Mouse (Mus musculus): Measurements from ENCODE around the gene Hamp2. TPM values are rescaled to one million over a fixed set of nuclear protein-coding genes. Genes with fewer than 3 reads are reported as not detected.
"Not testable (repeated sequence)": the region's sequence is repeated elsewhere in the genome, so short reads cannot be mapped to it uniquely, and the experiment has no call there.

Hamp2 gene
- total RNA-seq, 1 experiment from 2014 or later, result not detected

DNA sequence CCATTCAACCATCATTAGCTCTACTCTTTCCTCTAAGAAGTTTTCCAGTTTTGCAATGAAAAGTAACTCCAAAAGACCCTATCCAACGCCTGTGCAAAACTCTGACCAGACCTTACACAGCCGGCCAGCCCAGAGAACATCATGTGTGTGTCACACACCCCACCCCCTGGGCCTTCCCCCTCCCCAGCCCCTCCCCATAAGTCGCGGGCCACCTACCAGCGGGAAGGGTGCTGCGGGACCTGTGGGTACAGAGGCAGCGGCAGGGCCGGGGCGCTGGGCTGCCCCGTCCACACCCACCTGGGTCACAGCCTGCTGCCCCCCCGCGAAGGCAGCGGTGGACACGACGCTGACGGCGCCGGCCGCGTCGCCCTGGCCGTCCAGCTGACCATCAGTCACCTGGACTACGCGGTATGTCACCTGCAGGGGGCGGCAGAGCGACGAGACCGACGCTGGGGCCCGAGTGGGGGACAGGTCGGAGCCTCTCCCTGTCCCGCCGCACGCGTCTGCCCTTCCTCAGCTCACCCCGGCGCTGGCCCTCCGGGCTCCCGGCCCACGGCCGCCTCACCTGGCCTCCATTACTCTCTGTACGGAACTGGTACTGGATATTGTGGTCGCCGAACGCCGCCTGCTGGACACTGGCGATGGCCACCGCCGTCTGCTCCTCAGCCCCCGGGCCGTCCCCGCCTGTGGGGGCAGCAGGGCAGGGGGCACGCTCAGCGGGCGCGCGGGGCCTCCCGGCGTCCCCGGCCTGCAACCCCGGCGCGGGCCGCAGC lies 31.3 kb upstream of the Hamp2 start:
- peak; percentile 63 to 66 for ATAC-seq (replicated peaks in 1 of 2; ENCODE audit: insufficient read depth in 1 of 2, low FRiP score in 2 of 2, low TSS enrichment in 1 of 2, low read depth in 1 of 2, poor library complexity in 2 of 2, severe bottlenecking in 2 of 2)

DNA sequence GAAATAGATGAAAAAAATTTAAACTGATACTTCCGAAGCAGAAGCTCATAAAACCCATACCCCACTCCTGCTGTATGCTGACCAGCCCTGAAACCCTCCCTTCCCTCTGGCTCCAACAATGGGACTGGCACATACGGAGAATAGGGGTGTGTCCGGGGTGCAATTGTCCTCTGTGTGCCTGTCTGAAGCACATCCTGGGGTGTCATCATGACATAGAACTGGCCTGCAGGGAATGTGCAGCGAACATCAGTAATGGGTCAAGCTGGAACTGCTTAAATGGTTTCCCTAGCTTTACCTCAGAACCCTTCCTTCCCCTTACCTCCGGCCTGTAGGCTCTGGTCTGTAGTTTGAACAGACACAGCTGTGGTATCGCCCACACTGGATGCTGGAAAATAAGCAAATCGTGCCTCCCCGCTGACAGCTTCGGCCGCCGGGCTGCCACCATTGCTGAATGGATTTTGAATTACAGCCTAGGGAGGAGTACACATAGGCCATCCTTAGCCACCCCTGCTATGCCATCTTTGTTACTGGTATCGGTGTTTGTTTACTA lies 30.6 kb upstream of the Hamp2 start:
- ATAC-seq (replicated peaks in 1 of 2; ENCODE audit: insufficient read depth in 1 of 2, low FRiP score in 2 of 2, low TSS enrichment in 1 of 2, low read depth in 1 of 2, poor library complexity in 2 of 2, severe bottlenecking in 2 of 2), result no peak

DNA sequence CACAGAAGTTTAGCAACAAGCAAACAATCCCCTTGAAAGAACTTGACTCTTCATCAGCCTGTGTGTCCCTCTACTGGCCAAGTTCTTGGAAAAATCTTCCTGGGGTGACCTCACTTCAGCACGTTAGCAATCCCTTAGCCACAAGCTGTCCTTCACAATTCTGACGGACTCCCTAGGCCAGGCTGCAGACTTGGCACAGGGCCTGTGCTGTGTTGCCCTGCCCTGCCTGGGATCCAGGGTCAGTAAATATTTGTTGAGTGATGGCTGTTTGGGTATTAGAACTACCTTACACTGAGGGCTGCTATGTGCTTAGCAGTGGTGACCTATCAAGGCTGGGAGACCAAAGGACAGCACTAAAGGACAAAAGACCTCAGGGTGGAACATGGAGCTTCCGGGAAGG lies 29.6 kb upstream of the Hamp2 start:
- no peak for ATAC-seq (replicated peaks in 1 of 2; ENCODE audit: insufficient read depth in 1 of 2, low FRiP score in 2 of 2, low TSS enrichment in 1 of 2, low read depth in 1 of 2, poor library complexity in 2 of 2, severe bottlenecking in 2 of 2)

DNA sequence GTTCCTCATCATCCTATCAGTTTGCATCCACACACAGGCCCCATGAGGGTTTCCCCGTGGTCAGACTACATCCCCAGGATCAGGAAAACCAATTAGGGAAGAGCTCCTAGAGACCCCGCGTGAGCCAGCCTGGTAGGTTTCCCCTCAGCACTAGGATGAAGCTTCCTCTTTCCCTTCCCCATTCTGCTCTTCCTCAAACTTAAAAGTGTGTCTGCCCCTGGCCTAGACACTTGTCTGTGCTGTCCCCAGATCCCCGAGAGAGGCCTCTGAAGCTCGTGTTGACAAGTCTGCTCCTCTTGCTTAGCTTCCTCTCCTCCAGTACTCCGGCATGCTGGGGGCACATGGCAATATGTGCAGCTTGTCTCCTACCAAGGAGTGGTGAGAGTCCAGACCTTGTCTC lies 29.0 kb upstream of the Hamp2 start:
- no peak; a peak in 1 of 4 replicates for ATAC-seq (replicated peaks in 1 of 2; ENCODE audit: insufficient read depth in 1 of 2, low FRiP score in 2 of 2, low TSS enrichment in 1 of 2, low read depth in 1 of 2, poor library complexity in 2 of 2, severe bottlenecking in 2 of 2)

DNA sequence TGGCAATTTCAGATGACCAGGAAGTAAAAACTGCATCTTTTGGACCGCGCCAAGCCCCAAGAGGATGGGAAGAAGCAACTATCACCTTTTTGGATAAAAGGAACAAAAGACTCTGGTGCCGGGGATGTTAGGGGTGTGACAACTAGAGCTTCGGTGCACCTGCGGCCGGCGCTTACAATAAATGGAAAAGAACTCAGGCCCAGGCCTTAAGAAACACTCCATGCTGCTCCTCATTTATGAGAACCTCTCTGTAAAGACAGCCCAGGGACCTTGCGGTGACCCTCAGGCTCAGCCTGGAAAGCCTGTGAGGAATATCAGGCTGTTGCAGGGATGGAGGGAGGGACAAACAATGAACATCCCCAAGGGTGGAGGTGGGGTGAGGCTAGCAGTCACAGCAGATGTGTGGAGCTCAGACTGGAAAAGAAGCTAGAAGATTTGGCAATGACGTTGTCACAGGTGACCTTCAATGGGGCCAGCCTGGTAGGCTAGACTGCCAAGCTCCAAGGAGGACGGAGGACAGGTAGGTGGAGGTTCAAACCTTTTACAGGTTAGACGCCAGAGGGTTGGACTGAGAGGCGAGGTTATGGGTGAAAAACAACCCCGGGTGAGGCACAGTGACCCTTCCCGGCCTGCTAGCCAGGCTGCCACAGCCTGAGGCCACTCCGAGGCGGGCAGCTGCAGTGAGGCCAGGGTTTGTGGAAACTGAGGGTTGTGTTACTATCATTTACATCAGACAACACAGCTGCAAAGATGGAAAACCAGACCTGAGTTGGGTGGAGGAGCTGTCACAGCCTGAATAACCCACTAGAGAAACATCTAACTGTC lies 28.2 kb upstream of the Hamp2 start:
- ATAC-seq (replicated peaks in 1 of 2; ENCODE audit: insufficient read depth in 1 of 2, low FRiP score in 2 of 2, low TSS enrichment in 1 of 2, low read depth in 1 of 2, poor library complexity in 2 of 2, severe bottlenecking in 2 of 2), result no peak

DNA sequence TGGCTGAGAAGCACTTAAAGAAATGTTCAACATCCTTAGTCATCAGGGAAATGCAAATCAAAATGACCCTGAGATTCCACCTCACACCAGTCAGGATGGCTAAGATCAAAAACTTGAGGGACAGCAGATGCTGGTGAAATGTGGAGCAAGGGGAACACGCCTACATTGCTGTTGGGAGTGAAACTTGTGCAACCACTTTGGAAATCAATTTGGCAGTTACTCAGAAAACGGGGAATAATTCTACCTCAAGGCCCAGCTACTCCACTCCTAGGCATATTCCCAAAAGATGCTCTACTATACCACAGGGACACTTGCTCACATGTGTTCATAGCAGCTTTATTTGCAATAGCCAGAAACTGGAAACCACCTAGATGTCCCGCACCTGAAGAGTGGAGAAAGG lies 25.4 kb upstream of the Hamp2 start:
- not testable (repeated sequence) for ATAC-seq (replicated peaks in 1 of 2; ENCODE audit: insufficient read depth in 1 of 2, low FRiP score in 2 of 2, low TSS enrichment in 1 of 2, low read depth in 1 of 2, poor library complexity in 2 of 2, severe bottlenecking in 2 of 2)

DNA sequence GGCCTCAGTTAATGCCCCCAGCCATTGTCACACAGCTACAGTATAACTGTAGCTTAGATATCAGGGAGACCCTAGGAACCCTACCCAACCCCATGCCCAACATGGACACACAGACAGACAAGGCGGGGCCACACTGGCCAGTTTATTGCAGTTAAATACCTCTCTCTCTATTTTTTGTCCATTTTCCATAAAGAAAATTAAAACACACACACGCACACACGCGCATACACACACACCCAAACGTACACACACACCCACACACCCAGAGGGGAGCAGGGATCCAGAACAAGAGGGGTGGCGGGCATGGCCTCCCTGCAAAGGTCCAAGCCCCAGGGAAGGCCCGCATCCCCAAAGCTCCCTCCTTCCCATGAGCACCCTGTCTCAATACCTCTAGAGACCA lies 21.4 kb upstream of the Hamp2 start:
- ATAC-seq (replicated peaks in 1 of 2; ENCODE audit: insufficient read depth in 1 of 2, low FRiP score in 2 of 2, low TSS enrichment in 1 of 2, low read depth in 1 of 2, poor library complexity in 2 of 2, severe bottlenecking in 2 of 2), result no peak

DNA sequence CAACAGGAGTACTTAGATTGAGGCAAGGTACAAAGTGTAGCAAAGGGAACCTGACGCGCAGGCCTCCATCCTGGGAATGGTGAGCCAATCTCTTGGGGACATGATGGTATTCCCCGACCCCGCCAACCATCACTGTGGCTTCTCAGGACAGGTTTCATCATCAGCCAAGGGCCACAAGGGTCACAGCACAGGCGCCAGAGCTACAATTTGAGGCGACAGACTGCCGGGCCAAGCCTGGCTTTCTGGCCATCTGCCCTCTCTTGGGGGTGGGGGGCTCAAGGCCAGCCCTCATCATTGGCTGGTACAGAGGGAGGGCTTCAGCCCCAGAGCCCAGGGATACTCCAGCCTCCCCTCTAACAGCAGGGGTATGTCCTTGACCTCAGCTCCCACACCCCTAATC lies 21.0 kb upstream of the Hamp2 start:
- ATAC-seq (replicated peaks in 1 of 2; ENCODE audit: insufficient read depth in 1 of 2, low FRiP score in 2 of 2, low TSS enrichment in 1 of 2, low read depth in 1 of 2, poor library complexity in 2 of 2, severe bottlenecking in 2 of 2), result not testable (repeated sequence)

DNA sequence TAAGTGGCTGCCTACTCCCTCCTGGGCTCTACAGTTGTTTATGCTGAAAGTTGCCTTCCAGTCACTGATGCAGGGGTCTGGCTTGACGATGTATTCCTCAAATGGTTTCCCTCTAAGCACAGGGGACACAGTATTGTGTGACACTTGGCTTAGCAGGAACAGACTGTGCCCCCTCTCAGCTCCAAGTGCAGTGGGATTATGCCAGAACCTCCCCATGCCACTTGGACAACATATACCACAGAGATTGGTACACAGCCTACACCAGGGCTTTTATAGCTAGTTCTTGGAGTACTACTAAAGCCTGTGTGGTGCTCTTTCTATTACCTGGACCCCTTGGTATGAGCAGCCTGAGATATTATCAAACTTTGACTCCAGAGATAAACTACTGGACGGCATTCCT lies 20.2 kb upstream of the Hamp2 start:
- not testable (repeated sequence) for ATAC-seq (replicated peaks in 1 of 2; ENCODE audit: insufficient read depth in 1 of 2, low FRiP score in 2 of 2, low TSS enrichment in 1 of 2, low read depth in 1 of 2, poor library complexity in 2 of 2, severe bottlenecking in 2 of 2)

DNA sequence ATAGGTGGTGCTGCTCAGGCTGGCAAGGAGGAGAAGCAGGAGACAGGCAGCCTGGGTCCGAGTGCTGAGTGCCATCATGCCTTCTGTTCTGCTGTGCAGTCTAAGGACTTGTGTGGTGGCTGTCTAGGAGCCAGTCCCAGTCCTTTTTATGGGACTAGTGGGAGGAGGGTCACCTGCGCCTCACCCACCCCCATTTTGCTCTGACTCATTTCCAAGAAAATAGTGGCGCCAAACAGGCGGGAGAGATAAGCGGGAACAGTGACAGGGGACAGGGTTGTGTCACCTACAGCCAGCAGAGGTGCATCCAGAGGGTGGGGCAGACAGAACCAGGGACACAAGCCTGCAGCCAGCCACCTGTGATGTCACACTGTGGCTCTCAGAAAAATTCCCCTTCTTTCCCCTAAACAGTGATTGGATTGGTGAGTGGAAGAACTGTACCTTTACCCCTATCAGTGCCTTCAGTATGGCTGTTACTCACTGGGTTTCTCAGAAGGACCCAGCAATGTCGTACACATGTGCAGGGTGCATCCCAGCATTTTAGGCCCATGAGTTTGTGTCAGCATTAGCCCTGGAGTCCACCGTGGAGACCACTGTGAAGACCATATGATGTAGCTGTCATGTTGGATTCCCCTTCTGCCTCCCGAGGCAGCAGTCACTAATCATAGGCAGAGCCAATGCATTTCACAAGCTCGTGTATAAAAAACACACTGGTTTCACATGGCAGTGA lies 19.6 kb upstream of the Hamp2 start, which contains the start of gene Hamp:
Hamp (minus strand) TSS at position 124 of the 727 bp plus-strand sequence.
- no peak for ATAC-seq (replicated peaks in 1 of 2; ENCODE audit: insufficient read depth in 1 of 2, low FRiP score in 2 of 2, low TSS enrichment in 1 of 2, low read depth in 1 of 2, poor library complexity in 2 of 2, severe bottlenecking in 2 of 2)

DNA sequence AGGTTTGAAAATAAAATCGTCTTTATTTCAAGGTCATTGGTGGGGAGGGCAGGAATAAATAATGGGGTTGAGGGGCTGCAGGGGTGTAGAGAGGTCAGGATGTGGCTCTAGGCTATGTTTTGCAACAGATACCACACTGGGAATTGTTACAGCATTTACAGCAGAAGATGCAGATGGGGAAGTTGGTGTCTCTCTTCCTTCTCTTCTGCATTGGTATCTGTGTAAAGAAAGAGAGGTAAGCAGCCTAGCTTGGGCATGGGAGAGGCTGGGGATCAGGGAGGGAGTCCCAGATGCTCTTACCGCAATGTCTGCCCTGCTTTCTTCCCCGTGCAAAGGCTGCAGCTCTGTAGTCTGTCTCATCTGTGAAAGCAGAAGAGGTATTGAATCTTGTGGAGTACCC lies 17.9 kb upstream of the Hamp2 start:
- peak in 1 of 2 experiments; percentile 26; a peak in 1 of 4 replicates for ATAC-seq (replicated peaks in 1 of 2; ENCODE audit: insufficient read depth in 1 of 2, low FRiP score in 2 of 2, low TSS enrichment in 1 of 2, low read depth in 1 of 2, poor library complexity in 2 of 2, severe bottlenecking in 2 of 2)

DNA sequence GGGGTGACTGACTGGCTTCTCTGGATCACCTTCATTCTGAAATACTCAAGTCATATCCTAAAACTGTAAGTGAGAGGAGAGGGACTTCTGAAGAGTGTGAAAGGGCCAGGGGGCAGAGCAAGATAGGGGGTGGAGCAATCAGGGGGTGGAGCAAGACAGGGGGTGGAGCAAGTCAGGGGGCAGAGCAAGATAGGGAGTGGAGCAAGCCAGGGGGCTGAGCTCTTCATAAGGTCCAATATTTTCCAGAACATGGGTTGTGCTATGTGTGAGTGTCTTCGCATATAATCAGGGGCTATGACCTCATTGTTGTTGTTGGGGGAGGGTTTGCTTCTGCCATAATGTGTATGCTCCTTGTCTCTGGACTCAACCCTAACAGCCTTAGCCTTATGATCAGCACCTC lies 15.6 kb upstream of the Hamp2 start:
- ATAC-seq (replicated peaks in 1 of 2; ENCODE audit: insufficient read depth in 1 of 2, low FRiP score in 2 of 2, low TSS enrichment in 1 of 2, low read depth in 1 of 2, poor library complexity in 2 of 2, severe bottlenecking in 2 of 2), result not testable (repeated sequence)

DNA sequence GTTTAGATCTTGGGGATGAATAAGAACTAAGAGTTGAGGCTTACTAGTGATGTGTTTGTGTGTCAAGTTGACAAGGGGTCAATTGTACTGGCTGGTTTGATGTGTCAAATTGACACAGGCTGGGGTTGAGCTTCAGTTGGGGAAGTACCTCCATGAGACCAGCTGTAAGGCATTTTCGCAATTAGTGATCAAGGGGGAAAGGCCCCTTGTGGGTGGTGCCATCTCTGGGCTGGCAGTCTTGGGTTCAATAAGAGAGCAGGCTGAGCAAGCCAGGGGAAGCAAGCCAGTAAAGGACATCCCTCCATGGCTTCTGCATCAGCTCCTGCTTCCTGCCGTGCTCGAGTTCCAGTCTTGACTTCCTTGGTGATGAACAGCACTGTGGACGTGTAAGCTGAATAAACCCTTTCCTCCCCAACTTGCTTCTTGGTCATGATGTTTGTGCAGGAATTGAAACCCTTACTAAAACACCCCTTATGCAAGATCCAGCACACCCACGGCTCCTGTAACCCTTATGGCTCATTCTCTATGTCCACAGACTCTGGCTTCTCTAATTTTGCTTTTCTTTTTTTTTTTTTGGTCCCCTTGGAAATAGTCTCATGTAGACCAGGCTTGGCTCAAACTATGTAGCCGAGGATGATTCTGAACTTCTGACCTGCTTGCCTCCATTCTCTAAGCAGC lies 11.1 kb upstream of the Hamp2 start:
- ATAC-seq (replicated peaks in 1 of 2; ENCODE audit: insufficient read depth in 1 of 2, low FRiP score in 2 of 2, low TSS enrichment in 1 of 2, low read depth in 1 of 2, poor library complexity in 2 of 2, severe bottlenecking in 2 of 2), result not testable (repeated sequence)

DNA sequence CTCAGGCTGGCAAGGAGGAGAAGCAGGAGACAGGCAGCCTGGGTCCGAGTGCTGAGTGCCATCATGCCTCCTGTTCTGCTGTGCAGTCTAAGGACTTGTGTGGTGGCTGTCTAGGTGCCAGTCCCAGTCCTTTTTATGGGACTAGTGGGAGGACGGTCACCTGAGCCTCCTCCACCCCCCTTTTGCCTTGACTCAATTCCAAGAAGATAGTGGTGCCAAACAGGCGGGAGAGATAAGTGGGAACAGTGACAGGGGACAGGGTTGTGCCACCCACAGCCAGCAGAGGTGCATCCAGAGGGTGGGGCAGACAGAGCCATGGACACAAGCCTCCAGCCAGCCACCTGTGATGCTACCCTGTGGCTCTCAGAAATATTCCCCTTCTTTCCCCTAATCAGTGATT lies 410 bp downstream of the Hamp2 start:
- ATAC-seq (replicated peaks in 1 of 2; ENCODE audit: insufficient read depth in 1 of 2, low FRiP score in 2 of 2, low TSS enrichment in 1 of 2, low read depth in 1 of 2, poor library complexity in 2 of 2, severe bottlenecking in 2 of 2), result no peak

DNA sequence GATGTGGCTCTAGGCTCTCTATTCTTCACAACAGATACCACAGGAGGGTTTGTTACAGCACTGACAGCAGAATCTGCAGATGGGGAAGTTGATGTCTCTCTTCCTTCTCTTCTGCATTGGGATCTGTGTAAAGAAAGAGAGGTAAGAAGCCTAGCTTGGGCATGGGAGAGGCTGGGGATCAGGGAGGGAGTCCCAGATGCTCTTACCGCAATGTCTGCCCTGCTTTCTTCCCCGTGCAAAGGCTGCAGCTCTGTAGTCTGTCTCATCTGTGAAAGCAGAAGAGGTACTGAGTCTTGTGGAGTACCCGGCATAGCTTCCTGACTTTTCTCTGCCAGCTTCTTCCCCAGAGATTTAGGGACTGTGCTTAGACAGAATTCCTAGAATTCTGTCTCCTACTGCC lies 2.0 kb downstream of the Hamp2 start:
- not testable (repeated sequence) for ATAC-seq (replicated peaks in 1 of 2; ENCODE audit: insufficient read depth in 1 of 2, low FRiP score in 2 of 2, low TSS enrichment in 1 of 2, low read depth in 1 of 2, poor library complexity in 2 of 2, severe bottlenecking in 2 of 2)

DNA sequence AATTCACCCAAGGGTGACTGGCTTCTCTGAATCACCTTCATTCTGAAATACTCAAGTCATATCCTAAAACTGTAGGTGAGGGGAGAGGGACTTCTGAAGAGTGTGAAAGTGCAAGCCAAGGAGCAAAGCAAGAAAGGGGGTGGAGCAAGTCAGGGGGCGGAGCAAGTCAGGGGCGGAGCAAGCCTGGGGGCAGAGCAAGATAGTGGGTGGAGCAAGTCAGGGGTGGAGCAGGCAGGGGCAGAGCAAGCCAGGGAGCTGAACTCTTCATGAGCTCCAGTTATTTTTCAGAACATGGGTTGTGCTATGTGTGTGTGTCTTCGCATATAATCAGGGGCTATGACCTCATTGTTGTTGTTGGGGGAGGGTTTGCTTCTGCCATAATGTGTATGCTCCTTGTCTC lies 4.3 kb downstream of the Hamp2 start:
- peak in 1 of 2 experiments; percentile 47; a peak in 1 of 4 replicates for ATAC-seq (replicated peaks in 1 of 2; ENCODE audit: insufficient read depth in 1 of 2, low FRiP score in 2 of 2, low TSS enrichment in 1 of 2, low read depth in 1 of 2, poor library complexity in 2 of 2, severe bottlenecking in 2 of 2)

DNA sequence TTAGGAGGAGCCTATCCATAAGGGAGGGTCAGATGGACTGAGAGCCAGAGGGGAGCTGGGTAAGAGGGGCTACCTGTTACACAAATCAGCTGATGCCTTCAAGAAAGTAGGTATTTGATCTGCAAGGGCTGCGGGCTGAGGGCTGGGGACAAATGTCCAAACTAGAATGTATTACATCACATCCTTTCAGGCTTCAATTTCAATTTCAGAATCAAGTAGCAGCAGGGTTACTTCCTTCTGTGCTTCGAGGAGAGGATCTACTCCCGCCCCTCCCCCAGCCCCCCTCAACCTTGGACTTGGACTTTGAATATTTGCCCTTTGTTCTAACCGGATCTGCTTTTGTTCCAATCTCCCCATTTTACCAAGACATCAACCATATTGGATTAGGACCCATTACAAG lies 7.3 kb downstream of the Hamp2 start:
- peak in 1 of 2 experiments; percentile 35; a peak in 2 of 4 replicates for ATAC-seq (replicated peaks in 1 of 2; ENCODE audit: insufficient read depth in 1 of 2, low FRiP score in 2 of 2, low TSS enrichment in 1 of 2, low read depth in 1 of 2, poor library complexity in 2 of 2, severe bottlenecking in 2 of 2)
